Mouse (Mus musculus) CD4-positive, CD25-positive, alpha-beta regulatory T cell, adult 4 months (primary cell): Measurements from ENCODE around the gene Mxd1. TPM values are rescaled to one million over a fixed set of nuclear protein-coding genes. Genes with fewer than 3 reads are reported as not detected.

ENCODE experiments used
- ATAC-seq: one replicate; pipeline ENCODE4 v1.8.0; 2017
- polyA plus RNA-seq, 2 experiments: library from polyadenylated mRNA; unstranded; fragments of 100-300 nt; shearing (Covaris generic); gene quantifications; one replicate each; pipeline ENCODE4 v1.2.1; 2017

Mxd1 gene
- polyA plus RNA-seq, 2 experiments from 2014 or later: 17.8 to 21.8 TPM

GRCm38 (mm10) chr6:86598742-86599193 lies 70.2 kb downstream of the Mxd1 start:
- ATAC-seq: no peak

Other genes with a start within 250 kb of the Mxd1 start
- not detected for gene Gm44790, start 242.5 kb downstream of the Mxd1 start, polyA plus RNA-seq
- 10 to 100 TPM; 41.0 to 43.8 TPM for gene C87436, start 230.8 kb downstream of the Mxd1 start, polyA plus RNA-seq
- gene Pcbp1, start 142.8 kb downstream of the Mxd1 start, polyA plus RNA-seq: 10 to 100 TPM; 18.5 to 35.3 TPM
- gene Asprv1, start 41.0 kb downstream of the Mxd1 start, polyA plus RNA-seq: under 1 TPM in 1 of 2 experiments, not detected in 1; 0.20 TPM
- 100 to 1,000 TPM; 100 to 121 TPM for gene Snrnp27, start 15.4 kb upstream of the Mxd1 start, polyA plus RNA-seq
- gene Gmcl1, start 64.2 kb upstream of the Mxd1 start, polyA plus RNA-seq: 10 to 100 TPM; 10.7 to 15.5 TPM
- gene Anxa4, start 124.4 kb upstream of the Mxd1 start, polyA plus RNA-seq: 10 to 100 TPM; 22.6 to 24.4 TPM
- 10 to 100 TPM; 22.8 to 29.2 TPM for gene Aak1, start 180.4 kb upstream of the Mxd1 start, polyA plus RNA-seq